Mouse (Mus musculus) liver, embryonic 18 days (tissue): ENCODE results near the gene Hsp90ab1. TPM values are rescaled to one million over a fixed set of nuclear protein-coding genes. Genes with fewer than 3 reads are reported as not detected.

Source experiments
- polyA plus RNA-seq: library from polyadenylated mRNA; depleted of rRNA; stranded (reverse); fragments of >200 nt; gene quantifications from 2 replicates; pipeline ENCODE4 v1.2.3, GENCODE M21; 2012; rRNA removed

Hsp90ab1 gene
- 295 and 345 TPM in 2 replicates for polyA plus RNA-seq

GRCm38 (mm10) chr17:45573087-45573779, at the start of gene Hsp90ab1:
TSS of gene Hsp90ab1 (minus strand) at chr17:45573271.

GRCm38 (mm10) chr17:45601877-45602304, 28.8 kb upstream of the Hsp90ab1 start, which contains the start of gene Mymx:
TSS of gene Mymx (minus strand) at chr17:45602102.

GRCm38 (mm10) chr17:45599446-45600242, 26.6 kb upstream of the Hsp90ab1 start, which contains the start of gene Slc29a1:
TSS of gene Slc29a1 (minus strand) at chr17:45599606.

GRCm38 (mm10) chr17:45563655-45564530, 9.2 kb downstream of the Hsp90ab1 start, which contains the start of gene Slc35b2:
TSS of gene Slc35b2 (plus strand) at chr17:45563874.

GRCm38 (mm10) chr17:45555452-45556106, 17.5 kb downstream of the Hsp90ab1 start, which contains the start of gene Nfkbie:
TSS of gene Nfkbie (plus strand) at chr17:45555703.

GRCm38 (mm10) chr17:45549617-45550181, 23.4 kb downstream of the Hsp90ab1 start, which contains the start of gene Tmem151b:
TSS of gene Tmem151b (minus strand) at chr17:45549677.

GRCm38 (mm10) chr17:45523263-45523662, 49.8 kb downstream of the Hsp90ab1 start, which contains the start of gene Tcte1:
TSS of gene Tcte1 (plus strand) at chr17:45523434.

Other genes with a start within 250 kb of the Hsp90ab1 start
- gene Cdc5l, start 139.5 kb downstream of the Hsp90ab1 start, polyA plus RNA-seq, result 9.8 and 10.2 TPM in 2 replicates
- gene Spats1, start 97.9 kb downstream of the Hsp90ab1 start, polyA plus RNA-seq, result 0.02 and 0.05 TPM in 2 replicates
- gene Aars2, start 66.4 kb downstream of the Hsp90ab1 start, polyA plus RNA-seq, result 4.3 and 4.8 TPM in 2 replicates
- not detected in 2 replicates for gene Tcte1, start 49.8 kb downstream of the Hsp90ab1 start, polyA plus RNA-seq
- 0.05 and 0.06 TPM in 2 replicates for gene Tmem151b, start 23.6 kb downstream of the Hsp90ab1 start, polyA plus RNA-seq
- gene Nfkbie, start 17.6 kb downstream of the Hsp90ab1 start, polyA plus RNA-seq, result 1.3 and 1.5 TPM in 2 replicates
- 31.5 and 37.2 TPM in 2 replicates for gene Slc35b2, start 9.4 kb downstream of the Hsp90ab1 start, polyA plus RNA-seq
- 83.5 and 91.9 TPM in 2 replicates for gene Slc29a1, start 26.3 kb upstream of the Hsp90ab1 start, polyA plus RNA-seq
- not detected in 2 replicates for gene Mymx, start 28.8 kb upstream of the Hsp90ab1 start, polyA plus RNA-seq
- 0.03 TPM in 1 of 2 replicates, not detected in the other for gene Capn11, start 86.1 kb upstream of the Hsp90ab1 start, polyA plus RNA-seq
- 53.5 and 59.7 TPM in 2 replicates for gene Mrpl14, start 113.1 kb upstream of the Hsp90ab1 start, polyA plus RNA-seq
- gene Tmem63b, start 113.6 kb upstream of the Hsp90ab1 start, polyA plus RNA-seq, result 13.3 and 15.1 TPM in 2 replicates
- 0.09 TPM in 1 of 2 replicates, not detected in the other for gene 1600014C23Rik, start 160.6 kb upstream of the Hsp90ab1 start, polyA plus RNA-seq